Mouse (Mus musculus) splenic B cell, adult 2 months (primary cell): Measurements from ENCODE around the gene Sdhb.

Experiments used
- DNase-seq: peaks from one replicate; pipeline ENCODE4 v3.0.0-alpha.2; 2011; ENCODE audit warnings: low read depth, low spot score
- H3K27me3 ChIP-seq: 2 replicates; pipeline ENCODE4 v1.6.1; 2012; ENCODE audit warnings: mild to moderate bottlenecking, low read length, moderate library complexity, mixed read lengths; ENCODE audit not compliant: control insufficient read depth, poor library complexity, insufficient read depth, severe bottlenecking
- H3K36me3 ChIP-seq: 2 replicates; pipeline ENCODE4 v1.6.1; 2012; ENCODE audit warnings: mild to moderate bottlenecking, low read length, moderate library complexity, mixed read lengths; ENCODE audit not compliant: control insufficient read depth, poor library complexity, insufficient read depth, severe bottlenecking

Sdhb gene

GRCm38 (mm10) chr4:140960781-140961466 is at the start of gene Sdhb:
Gene Sdhb, plus strand, starts transcription at chr4:140961203.
- DNase-seq = peak; percentile 97
- Histone ChIP-seq H3K27me3 (no peaks in the 10 kb centered on the region), H3K36me3 (no peaks in the 10 kb centered on the region)

DNA sequence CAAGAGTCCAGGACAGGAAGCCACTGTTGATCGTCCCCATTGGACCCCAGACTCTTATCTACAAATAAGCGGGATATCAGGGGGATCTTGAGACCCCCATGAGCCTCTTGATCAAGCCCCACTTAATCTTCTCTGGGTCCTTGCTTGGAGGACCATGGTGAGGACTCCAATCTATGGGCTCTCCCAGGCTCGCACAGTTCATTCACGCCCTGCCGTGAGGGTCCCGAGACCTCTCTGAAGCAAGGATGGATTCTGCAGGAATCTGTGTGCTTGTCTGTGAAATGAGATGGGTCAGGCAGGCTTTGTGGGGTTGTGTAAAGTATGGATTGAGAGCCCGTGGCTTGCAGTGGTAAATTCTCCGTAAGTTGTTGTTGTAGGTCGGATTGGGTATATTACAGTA is 49.6 kb upstream of the Sdhb start:
- Histone ChIP-seq H3K27me3 (no peaks in the 10 kb centered on the region), H3K36me3 (no peaks in the 10 kb centered on the region)
- DNase-seq = no peak

- DNase-seq = no peak
- H3K36me3 ChIP-seq = no peaks in the 10 kb centered on the region
- H3K27me3 ChIP-seq = no peaks in the 10 kb centered on the region
Observed at GRCm38 (mm10) chr4:140912271-140912833, 48.7 kb upstream of the Sdhb start.

DNA sequence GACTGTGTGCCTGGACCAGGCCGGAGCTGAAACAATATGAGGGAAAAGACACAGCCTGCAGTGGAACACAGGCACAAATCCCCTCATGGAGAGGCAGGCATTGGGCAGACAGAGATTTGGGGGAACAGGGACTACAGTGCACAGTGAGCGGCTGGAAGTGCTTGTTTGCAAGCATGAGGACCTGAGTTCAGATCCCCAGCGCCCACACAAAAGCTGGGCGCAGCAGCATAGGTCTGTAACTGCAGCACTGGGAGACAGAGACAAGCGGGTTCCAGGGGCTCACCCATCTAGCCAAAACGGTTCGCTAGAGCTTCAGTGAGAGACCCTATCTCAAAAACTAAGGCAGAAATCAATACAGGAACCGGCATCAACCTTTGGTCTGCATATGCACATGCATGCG is 47.4 kb upstream of the Sdhb start:
- DNase-seq = no peak
- Histone ChIP-seq H3K27me3 (no peaks in the 10 kb centered on the region), H3K36me3 (no peaks in the 10 kb centered on the region)

- Histone ChIP-seq H3K27me3 (no peaks in the 10 kb centered on the region), H3K36me3 (no peaks in the 10 kb centered on the region)
- no peak for DNase-seq
Observed at GRCm38 (mm10) chr4:140914731-140915131, 46.3 kb upstream of the Sdhb start.

DNA sequence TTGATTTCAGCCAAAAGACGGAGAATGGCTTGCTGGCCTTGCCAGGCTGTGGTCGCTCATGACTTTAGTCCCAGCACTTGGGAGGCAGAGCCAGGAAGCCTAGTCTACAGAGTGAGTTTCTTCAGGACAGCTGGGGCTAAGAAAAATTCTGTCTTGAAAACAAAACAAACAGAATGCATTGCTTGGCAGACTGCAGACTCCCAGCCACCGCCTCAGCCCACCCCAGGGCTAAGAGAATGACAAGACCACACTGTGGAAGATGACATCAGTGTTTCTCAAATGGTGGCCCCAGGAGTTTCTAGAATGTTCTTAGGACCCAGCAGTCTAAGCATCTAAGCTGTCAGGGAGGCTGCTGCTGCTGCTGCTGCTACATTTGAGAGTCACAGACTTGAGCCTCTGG is 45.8 kb upstream of the Sdhb start:
- DNase-seq = no peak
- Histone ChIP-seq H3K27me3 (no peaks in the 10 kb centered on the region), H3K36me3 (no peaks in the 10 kb centered on the region)

DNA sequence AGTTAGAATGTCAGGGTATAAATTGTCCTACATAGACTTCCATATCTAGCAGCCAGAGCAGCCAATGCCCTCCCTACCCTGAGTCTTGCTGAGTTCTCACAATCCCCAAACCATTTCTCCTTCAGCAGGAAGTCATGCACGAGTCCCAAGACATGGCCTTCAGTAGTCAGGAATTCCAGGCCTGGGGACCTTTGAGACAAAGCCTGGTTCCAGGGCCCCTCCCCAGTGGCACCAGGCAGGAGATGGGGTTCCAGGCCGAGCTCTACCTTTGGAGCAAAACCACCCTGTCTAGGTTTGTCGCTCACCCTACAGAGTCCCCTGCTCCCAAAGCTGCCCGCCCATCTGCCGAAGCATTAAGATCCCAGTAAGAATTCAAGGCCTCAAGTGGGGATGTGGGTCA is 44.7 kb upstream of the Sdhb start:
- Histone ChIP-seq H3K36me3 (no peaks in the 10 kb centered on the region), H3K27me3 (no peaks in the 10 kb centered on the region)
- no peak for DNase-seq

DNA sequence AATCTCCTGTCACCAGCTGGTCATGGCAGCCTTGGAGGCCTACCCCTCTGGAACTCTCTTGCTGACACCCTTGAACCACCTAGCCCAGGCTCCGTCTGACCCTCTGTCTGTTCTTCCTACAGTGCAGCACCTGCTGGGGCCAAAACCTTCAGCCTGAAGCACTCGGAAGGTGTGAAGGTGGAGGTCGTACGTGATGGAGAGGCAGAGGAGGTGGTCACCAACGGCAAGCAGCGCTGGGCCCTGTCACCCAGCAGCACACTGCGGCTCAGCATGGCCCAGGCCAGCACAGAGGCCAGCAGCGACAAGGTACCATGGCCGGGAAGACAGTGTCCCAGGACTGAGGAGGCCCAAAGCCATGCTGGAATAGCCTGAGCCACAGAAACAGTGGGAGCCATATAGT is 43.6 kb upstream of the Sdhb start:
- no peak for DNase-seq
- no peaks in the 10 kb centered on the region for H3K27me3 ChIP-seq
- H3K36me3 ChIP-seq = no peaks in the 10 kb centered on the region

- peak; percentile 50 for DNase-seq
- no peaks in the 10 kb centered on the region for H3K27me3 ChIP-seq
Observed at GRCm38 (mm10) chr4:140919974-140920836, 40.8 kb upstream of the Sdhb start.

DNA sequence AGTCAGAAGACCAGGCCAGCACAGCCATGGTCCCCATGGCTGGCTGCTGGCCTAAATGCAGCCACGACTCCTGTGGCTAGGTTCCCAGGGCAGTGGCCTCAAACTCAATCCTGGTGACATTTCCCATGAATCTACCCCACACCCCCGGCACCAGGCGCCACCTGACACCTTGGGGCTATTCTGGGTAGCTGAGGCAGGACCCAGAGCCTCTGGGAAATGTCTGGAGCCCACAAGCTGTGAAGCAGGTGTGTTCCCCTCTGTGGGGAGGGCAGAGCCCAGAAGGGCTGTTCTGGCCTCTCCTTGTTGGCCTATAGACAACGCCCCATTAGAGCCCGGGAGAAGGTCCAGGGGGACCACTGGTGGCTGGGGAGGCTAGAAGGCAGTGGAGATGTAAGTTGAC is 38.5 kb upstream of the Sdhb start:
- H3K27me3 ChIP-seq = no peaks in the 10 kb centered on the region
- DNase-seq = no peak
- H3K36me3 ChIP-seq = no peaks in the 10 kb centered on the region

More at GRCm38 (mm10) chr4:140919974-140920836, 40.8 kb upstream of the Sdhb start:
- no peaks in the 10 kb centered on the region for H3K36me3 ChIP-seq

DNA sequence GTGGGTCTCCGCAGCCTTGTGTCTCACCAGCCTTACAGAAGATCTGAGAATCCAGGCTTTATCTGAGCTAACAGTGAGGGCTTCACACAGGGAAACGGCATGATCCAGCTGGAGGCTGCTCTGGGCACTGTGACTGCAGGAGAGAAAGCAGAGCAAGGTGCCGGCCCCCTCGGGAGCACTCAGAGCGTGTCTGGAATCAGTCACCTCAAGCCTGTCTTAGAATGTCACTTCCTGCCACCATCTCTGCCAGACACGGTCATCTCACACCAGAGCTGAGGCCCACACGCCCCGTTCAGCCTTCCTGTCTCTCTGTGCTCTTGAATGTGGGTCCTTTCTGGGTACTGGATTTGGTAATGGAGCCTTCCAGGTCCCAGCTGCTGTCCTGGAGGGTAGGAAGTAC is 35.4 kb upstream of the Sdhb start:
- DNase-seq = no peak
- Histone ChIP-seq H3K27me3 (no peaks in the 10 kb centered on the region), H3K36me3 (no peaks in the 10 kb centered on the region)

- no peaks in the 10 kb centered on the region for H3K36me3 ChIP-seq
- H3K27me3 ChIP-seq = no peaks in the 10 kb centered on the region
- no peak for DNase-seq
Observed at GRCm38 (mm10) chr4:140928349-140928748, 32.7 kb upstream of the Sdhb start.

- no peaks in the 10 kb centered on the region for H3K27me3 ChIP-seq
- H3K36me3 ChIP-seq = no peaks in the 10 kb centered on the region
- DNase-seq = no peak
Observed at GRCm38 (mm10) chr4:140929745-140930144, 31.3 kb upstream of the Sdhb start.

- no peak for DNase-seq
- Histone ChIP-seq H3K27me3 (no peaks in the 10 kb centered on the region), H3K36me3 (no peaks in the 10 kb centered on the region)
Observed at GRCm38 (mm10) chr4:140930900-140931470, 30.0 kb upstream of the Sdhb start.

DNA sequence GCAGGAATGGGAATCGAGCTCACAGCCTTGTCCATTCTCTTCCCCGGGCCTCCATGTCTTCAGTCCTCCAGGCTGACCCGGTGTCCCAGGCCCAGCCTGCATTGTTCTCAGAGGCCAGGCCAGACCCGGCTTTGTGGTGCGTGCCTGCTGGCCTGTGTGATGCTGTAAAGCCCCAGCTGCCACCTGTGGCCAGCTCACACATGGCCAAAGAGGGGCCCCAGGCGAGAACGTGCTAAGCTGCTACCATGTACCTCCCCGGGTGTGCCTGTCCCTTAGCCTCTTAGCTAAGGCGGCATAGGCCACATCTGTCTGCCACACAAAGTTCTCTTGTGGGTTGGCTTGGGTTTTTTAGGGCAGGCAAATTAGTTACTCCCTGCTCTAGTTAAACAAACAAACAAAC is 25.4 kb upstream of the Sdhb start:
- no peaks in the 10 kb centered on the region for H3K27me3 ChIP-seq
- no peaks in the 10 kb centered on the region for H3K36me3 ChIP-seq
- no peak for DNase-seq
